Mouse (Mus musculus) E14TG2a.4 (cell line): ENCODE measurements at regions not wholly inside any gene's neighbourhood (a gene's known extent, or its start where the extent isn't known, plus 50 kb on each side); places are given as distances from the start of the nearest gene placed in this dataset.

Experiments used
- CTCF ChIP-seq: conservative IDR thresholded peaks from 2 replicates; pipeline ENCODE4 v1.5.1; 2014; ENCODE audit warnings: low read length
- POU5F1 ChIP-seq: IDR thresholded peaks from 2 replicates; pipeline ENCODE4 v1.6.1; 2014; ENCODE audit warnings: low read length, borderline replicate concordance

DNA sequence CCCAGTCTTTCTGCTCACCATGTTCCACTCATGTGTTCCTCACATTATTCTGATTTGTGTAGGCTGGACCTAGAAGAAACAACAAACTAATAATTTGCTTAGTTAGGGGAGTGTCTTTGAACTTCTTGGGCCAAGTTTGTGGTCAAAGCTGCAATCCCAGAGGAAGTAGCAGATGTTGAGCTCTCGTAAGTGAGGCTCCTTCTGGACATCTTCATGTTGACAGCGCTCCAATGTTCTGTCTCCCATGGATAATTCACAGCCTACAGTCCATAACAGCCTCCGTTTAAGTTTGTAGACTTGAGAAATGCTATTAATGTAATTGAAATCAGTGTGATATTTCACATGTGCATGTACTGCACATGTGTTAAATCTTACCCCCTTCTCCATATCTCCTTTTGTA is 88.0 kb downstream of the Zfp330 start:
- TF ChIP-seq CTCF = no peak
- TF ChIP-seq POU5F1 = no peak
